Mouse (Mus musculus) heart, postnatal 0 days (tissue): Measurements from ENCODE around the gene Hpgd.
"Not testable (repeated sequence)": the region's sequence is repeated elsewhere in the genome, so short reads cannot be mapped to it uniquely, and the experiment has no call there.

Experiments used
- CTCF ChIP-seq: IDR thresholded peaks from 2 replicates; pipeline ENCODE4 v1.5.1; 2016; ENCODE audit warnings: antibody characterized with exemption, control low read depth, low read depth
- EP300 ChIP-seq: IDR thresholded peaks from 2 replicates; pipeline ENCODE4 v1.6.1; 2016; ENCODE audit warnings: antibody characterized with exemption, low read depth

GRCm38 (mm10) chr8:56301303-56301702, 6.9 kb downstream of the Hpgd start:
- TF ChIP-seq CTCF, EP300: not testable (repeated sequence)
